Mouse (Mus musculus): ENCODE results near the gene Retnlb. TPM values are rescaled to one million over a fixed set of nuclear protein-coding genes. Genes with fewer than 3 reads are reported as not detected.

The Retnlb gene
- polyA plus RNA-seq, 1 experiment from 2014 or later: not detected

DNA sequence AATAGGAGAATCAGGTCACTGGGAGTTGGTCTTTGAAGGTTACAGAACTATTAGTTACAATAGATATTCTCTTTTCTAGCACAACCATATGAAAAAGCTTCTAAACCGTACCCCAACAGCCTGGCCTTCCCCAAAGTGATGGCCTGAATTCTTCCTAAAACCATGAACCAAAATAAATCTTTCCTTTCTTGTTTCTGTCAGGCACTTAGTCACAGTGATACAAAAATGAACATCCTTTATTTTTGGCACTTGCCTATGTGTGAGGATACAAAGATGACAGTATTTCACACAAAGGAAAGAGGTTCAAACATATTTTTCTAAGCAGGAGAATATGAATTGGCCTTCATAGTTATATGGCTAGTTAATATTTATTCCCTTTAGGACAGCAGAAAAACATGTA lies 11.2 kb upstream of the Retnlb start:
- ATAC-seq (ENCODE audit: low read depth): no peak
- Histone ChIP-seq H3K9me3 (replicated peaks; ENCODE audit: control insufficient read depth, low read length) (no peaks in the 10 kb centered on the region), H3K4me1 (ENCODE audit: control insufficient read depth, low read depth, low read length) (no peaks in the 10 kb centered on the region), H3K4me2 (ENCODE audit: low read depth, low read length) (no peak overlapping the region), H3K4me3 (ENCODE audit: low read depth, low read length) (no peak overlapping the region), H3K27me3 (ENCODE audit: control insufficient read depth, insufficient read depth, low read depth, low read length) (no peaks in the 10 kb centered on the region), H3K9ac (ENCODE audit: low read depth, low read length) (no peak overlapping the region), H3K36me3 (ENCODE audit: control insufficient read depth, insufficient read depth) (no peaks in the 10 kb centered on the region), H3K27ac (ENCODE audit: low read length) (no peak overlapping the region)
- WGBS (ENCODE audit: insufficient replicate concordance): 49% methylated on average over 1 of the region's 1 CpGs

GRCm38 (mm10) chr16:48806521-48806920 lies 10.1 kb upstream of the Retnlb start:
- Histone ChIP-seq H3K9me3 (replicated peaks; ENCODE audit: control insufficient read depth, low read length) (no peaks in the 10 kb centered on the region), H3K27ac (ENCODE audit: low read length) (no peak overlapping the region), H3K9ac (ENCODE audit: low read depth, low read length) (no peak overlapping the region), H3K36me3 (ENCODE audit: control insufficient read depth, insufficient read depth) (no peaks in the 10 kb centered on the region), H3K4me2 (ENCODE audit: low read depth, low read length) (no peak overlapping the region), H3K4me1 (ENCODE audit: control insufficient read depth, low read depth, low read length) (no peaks in the 10 kb centered on the region), H3K4me3 (ENCODE audit: low read depth, low read length) (no peak overlapping the region), H3K27me3 (ENCODE audit: control insufficient read depth, insufficient read depth, low read depth, low read length) (no peaks in the 10 kb centered on the region)
- WGBS (ENCODE audit: insufficient replicate concordance): 21% methylated on average over 1 of the region's 1 CpGs
- ATAC-seq (ENCODE audit: low read depth): no peak

GRCm38 (mm10) chr16:48809374-48809773 lies 7.3 kb upstream of the Retnlb start:
- Histone ChIP-seq H3K9me3 (replicated peaks; ENCODE audit: control insufficient read depth, low read length) (no peaks in the 10 kb centered on the region), H3K9ac (ENCODE audit: low read depth, low read length) (no peak overlapping the region), H3K27ac (ENCODE audit: low read length) (no peak overlapping the region), H3K27me3 (ENCODE audit: control insufficient read depth, insufficient read depth, low read depth, low read length) (no peaks in the 10 kb centered on the region), H3K4me3 (ENCODE audit: low read depth, low read length) (no peak overlapping the region), H3K36me3 (ENCODE audit: control insufficient read depth, insufficient read depth) (no peaks in the 10 kb centered on the region), H3K4me2 (ENCODE audit: low read depth, low read length) (no peak overlapping the region), H3K4me1 (ENCODE audit: control insufficient read depth, low read depth, low read length) (no peaks in the 10 kb centered on the region)
- WGBS (ENCODE audit: insufficient replicate concordance): 32% methylated on average over 2 of the region's 2 CpGs
- ATAC-seq (ENCODE audit: low read depth): no peak

GRCm38 (mm10) chr16:48811881-48812436 lies 4.7 kb upstream of the Retnlb start:
- no peaks in the 10 kb centered on the region for H3K27me3 ChIP-seq (ENCODE audit: control insufficient read depth, insufficient read depth, low read depth, low read length)
- H3K9me3 ChIP-seq (replicated peaks; ENCODE audit: control insufficient read depth, low read length): no peaks in the 10 kb centered on the region
- H3K4me2 ChIP-seq (ENCODE audit: low read depth, low read length): no peak overlapping the region
- 56% methylated on average over 7 of the region's 7 CpGs for WGBS (ENCODE audit: insufficient replicate concordance)
- no peaks in the 10 kb centered on the region for H3K4me1 ChIP-seq (ENCODE audit: control insufficient read depth, low read depth, low read length)
- no peak overlapping the region for H3K4me3 ChIP-seq (ENCODE audit: low read depth, low read length)
- no peaks in the 10 kb centered on the region for H3K36me3 ChIP-seq (ENCODE audit: control insufficient read depth, insufficient read depth)
- H3K27ac ChIP-seq (ENCODE audit: low read length): no peak overlapping the region
- no peak for ATAC-seq (ENCODE audit: low read depth)
- no peak overlapping the region for H3K9ac ChIP-seq (ENCODE audit: low read depth, low read length)

GRCm38 (mm10) chr16:48818524-48818923 lies 1.9 kb downstream of the Retnlb start:
- no peaks in the 10 kb centered on the region for H3K36me3 ChIP-seq (ENCODE audit: control insufficient read depth, insufficient read depth)
- no peak overlapping the region for H3K27ac ChIP-seq (ENCODE audit: low read length)
- no peaks in the 10 kb centered on the region for H3K4me1 ChIP-seq (ENCODE audit: control insufficient read depth, low read depth, low read length)
- 64% methylated on average over 6 of the region's 6 CpGs for WGBS (ENCODE audit: insufficient replicate concordance)
- H3K27me3 ChIP-seq (ENCODE audit: control insufficient read depth, insufficient read depth, low read depth, low read length): no peaks in the 10 kb centered on the region
- peak; percentile 48; the same call in 1 of the 2 replicates for ATAC-seq (ENCODE audit: low read depth)
- H3K9ac ChIP-seq (ENCODE audit: low read depth, low read length): no peak overlapping the region
- H3K9me3 ChIP-seq (replicated peaks; ENCODE audit: control insufficient read depth, low read length): no peaks in the 10 kb centered on the region
- H3K4me2 ChIP-seq (ENCODE audit: low read depth, low read length): no peak overlapping the region
- H3K4me3 ChIP-seq (ENCODE audit: low read depth, low read length): no peak overlapping the region

- Histone ChIP-seq H3K9ac (ENCODE audit: low read depth, low read length) (no peak overlapping the region), H3K4me3 (ENCODE audit: low read depth, low read length) (no peak overlapping the region), H3K4me1 (ENCODE audit: control insufficient read depth, low read depth, low read length) (no peaks in the 10 kb centered on the region), H3K9me3 (replicated peaks; ENCODE audit: control insufficient read depth, low read length) (no peaks in the 10 kb centered on the region), H3K4me2 (ENCODE audit: low read depth, low read length) (no peak overlapping the region), H3K36me3 (ENCODE audit: control insufficient read depth, insufficient read depth) (no peaks in the 10 kb centered on the region), H3K27me3 (ENCODE audit: control insufficient read depth, insufficient read depth, low read depth, low read length) (no peaks in the 10 kb centered on the region), H3K27ac (ENCODE audit: low read length) (no peak overlapping the region)
- 64% methylated on average over 3 of the region's 3 CpGs for WGBS (ENCODE audit: insufficient replicate concordance)
- no peak for ATAC-seq (ENCODE audit: low read depth)
Measured at GRCm38 (mm10) chr16:48826474-48826873, 9.8 kb downstream of the Retnlb start.

DNA sequence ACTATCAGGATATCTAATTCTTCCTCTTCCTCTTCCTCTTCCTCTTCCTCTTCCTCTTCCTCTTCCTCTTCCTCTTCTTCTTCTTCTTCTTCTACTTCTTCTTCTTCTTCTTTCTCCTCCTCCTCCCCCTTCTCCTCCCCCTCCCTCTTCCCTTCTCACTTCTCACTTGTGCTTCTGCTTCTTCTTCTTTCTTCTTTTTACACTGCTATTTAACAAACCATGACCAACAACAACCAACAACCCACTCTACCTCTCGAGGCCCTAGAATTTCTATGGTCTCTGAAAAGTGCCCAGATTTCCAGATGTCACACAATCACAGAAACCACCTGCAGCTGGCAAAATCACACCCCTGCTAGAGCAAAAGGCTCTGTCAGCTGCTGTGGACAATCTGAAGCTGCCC lies 11.0 kb downstream of the Retnlb start:
- H3K9me3 ChIP-seq (replicated peaks; ENCODE audit: control insufficient read depth, low read length): no peaks in the 10 kb centered on the region
- no peak overlapping the region for H3K4me2 ChIP-seq (ENCODE audit: low read depth, low read length)
- no peaks in the 10 kb centered on the region for H3K4me1 ChIP-seq (ENCODE audit: control insufficient read depth, low read depth, low read length)
- no peak overlapping the region for H3K9ac ChIP-seq (ENCODE audit: low read depth, low read length)
- WGBS (ENCODE audit: insufficient replicate concordance): 37% methylated on average over 1 of the region's 1 CpGs
- H3K27ac ChIP-seq (ENCODE audit: low read length): no peak overlapping the region
- no peaks in the 10 kb centered on the region for H3K27me3 ChIP-seq (ENCODE audit: control insufficient read depth, insufficient read depth, low read depth, low read length)
- H3K36me3 ChIP-seq (ENCODE audit: control insufficient read depth, insufficient read depth): no peaks in the 10 kb centered on the region
- no peak overlapping the region for H3K4me3 ChIP-seq (ENCODE audit: low read depth, low read length)
- ATAC-seq (ENCODE audit: low read depth): no peak

DNA sequence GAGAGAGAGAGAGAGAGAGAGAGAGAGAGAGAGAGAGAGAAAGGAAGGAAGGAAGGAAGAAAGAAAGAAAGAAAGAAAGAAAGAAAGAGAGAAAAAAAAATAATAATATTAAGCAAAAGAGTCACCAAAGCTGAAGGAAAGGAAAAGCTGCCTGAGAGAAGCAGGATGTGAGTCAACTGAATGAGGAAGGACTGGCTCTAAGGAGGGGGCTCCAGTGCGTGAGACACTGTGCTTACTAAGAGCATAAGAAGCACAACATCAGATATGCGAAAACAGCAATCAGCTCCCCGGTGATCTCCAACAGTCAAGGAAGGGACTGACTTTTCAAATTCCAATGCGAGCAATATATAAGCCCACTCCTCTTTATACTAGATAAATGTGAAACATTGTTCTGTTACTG lies 12.4 kb downstream of the Retnlb start:
- no peak overlapping the region for H3K4me2 ChIP-seq (ENCODE audit: low read depth, low read length)
- no peaks in the 10 kb centered on the region for H3K36me3 ChIP-seq (ENCODE audit: control insufficient read depth, insufficient read depth)
- no peak overlapping the region for H3K9ac ChIP-seq (ENCODE audit: low read depth, low read length)
- ATAC-seq (ENCODE audit: low read depth): no peak
- H3K9me3 ChIP-seq (replicated peaks; ENCODE audit: control insufficient read depth, low read length): no peaks in the 10 kb centered on the region
- no peaks in the 10 kb centered on the region for H3K27me3 ChIP-seq (ENCODE audit: control insufficient read depth, insufficient read depth, low read depth, low read length)
- H3K4me3 ChIP-seq (ENCODE audit: low read depth, low read length): no peak overlapping the region
- 38% methylated on average over 4 of the region's 4 CpGs for WGBS (ENCODE audit: insufficient replicate concordance)
- no peak overlapping the region for H3K27ac ChIP-seq (ENCODE audit: low read length)
- no peaks in the 10 kb centered on the region for H3K4me1 ChIP-seq (ENCODE audit: control insufficient read depth, low read depth, low read length)

GRCm38 (mm10) chr16:48832055-48832454 lies 15.4 kb downstream of the Retnlb start:
- H3K4me2 ChIP-seq (ENCODE audit: low read depth, low read length): no peak overlapping the region
- H3K27me3 ChIP-seq (ENCODE audit: control insufficient read depth, insufficient read depth, low read depth, low read length): no peaks in the 10 kb centered on the region
- H3K9me3 ChIP-seq (replicated peaks; ENCODE audit: control insufficient read depth, low read length): no peaks in the 10 kb centered on the region
- ATAC-seq (ENCODE audit: low read depth): no peak
- no peaks in the 10 kb centered on the region for H3K4me1 ChIP-seq (ENCODE audit: control insufficient read depth, low read depth, low read length)
- no peak overlapping the region for H3K27ac ChIP-seq (ENCODE audit: low read length)
- no peak overlapping the region for H3K9ac ChIP-seq (ENCODE audit: low read depth, low read length)
- no peaks in the 10 kb centered on the region for H3K36me3 ChIP-seq (ENCODE audit: control insufficient read depth, insufficient read depth)
- no peak overlapping the region for H3K4me3 ChIP-seq (ENCODE audit: low read depth, low read length)
- 66% methylated on average over 7 of the region's 8 CpGs for WGBS (ENCODE audit: insufficient replicate concordance)
